Mouse (Mus musculus) limb, embryonic 15.5 days (tissue): Measurements from ENCODE around the gene Gzmk. TPM values are rescaled to one million over a fixed set of nuclear protein-coding genes. Genes with fewer than 3 reads are reported as not detected.

Source experiments
- ATAC-seq: fragments of 200-750 bp; cut with Nextera tagmentation; 2 replicates; pipeline ENCODE4 v1.8.0; 2017; ENCODE audit warnings: low read depth, moderate TSS enrichment; ENCODE audit not compliant: insufficient number of reproducible peaks, low FRiP score, low TSS enrichment
- H3K27ac ChIP-seq: fragments of 300-500 bp; sonication (generic); 2 replicates; pipeline ENCODE4 v1.5.1; 2015; ENCODE audit warnings: moderate library complexity, mild to moderate bottlenecking, inconsistent platforms
- H3K27me3 ChIP-seq: fragments of 300-500 bp; sonication (generic); 2 replicates; pipeline ENCODE4 v1.6.1; 2015; ENCODE audit warnings: inconsistent platforms
- H3K36me3 ChIP-seq: fragments of 300-500 bp; sonication (generic); 2 replicates; pipeline ENCODE4 v1.6.1; 2015; ENCODE audit warnings: inconsistent platforms
- H3K4me1 ChIP-seq: fragments of 300-500 bp; sonication (generic); 2 replicates; pipeline ENCODE4 v1.6.1; 2015; ENCODE audit warnings: inconsistent platforms
- H3K4me2 ChIP-seq: fragments of 300-500 bp; sonication (generic); 2 replicates; pipeline ENCODE4 v1.6.1; 2015; ENCODE audit warnings: mild to moderate bottlenecking, inconsistent platforms
- H3K4me3 ChIP-seq: fragments of 300-500 bp; sonication (generic); 2 replicates; pipeline ENCODE4 v1.5.1; 2015; ENCODE audit warnings: mild to moderate bottlenecking, inconsistent platforms
- H3K9ac ChIP-seq: fragments of 300-500 bp; sonication (generic); 2 replicates; pipeline ENCODE4 v1.6.1; 2015; ENCODE audit warnings: inconsistent platforms
- H3K9me3 ChIP-seq: fragments of 300-500 bp; sonication (generic); 2 replicates; pipeline ENCODE4 v1.6.1; 2016; ENCODE audit warnings: inconsistent platforms
- WGBS: fragments of 180-500 bp; shearing (Covaris S2); methylation state at CpG from one replicate; pipeline ENCODE4 v1.1.7; 2015; 5-methylcytosine and 5-hydroxymethylcytosine counted together
- polyA plus RNA-seq: library from polyadenylated mRNA; unstranded; fragments of >200 nt; fragmentation: Nextera tagmentation; extraction: Ambion mirVana; gene quantifications from 2 replicates; pipeline ENCODE4 v1.2.1, GENCODE M21; 2015

Gene Gzmk
- polyA plus RNA-seq, 1 experiment from 2014 or later = not detected

DNA sequence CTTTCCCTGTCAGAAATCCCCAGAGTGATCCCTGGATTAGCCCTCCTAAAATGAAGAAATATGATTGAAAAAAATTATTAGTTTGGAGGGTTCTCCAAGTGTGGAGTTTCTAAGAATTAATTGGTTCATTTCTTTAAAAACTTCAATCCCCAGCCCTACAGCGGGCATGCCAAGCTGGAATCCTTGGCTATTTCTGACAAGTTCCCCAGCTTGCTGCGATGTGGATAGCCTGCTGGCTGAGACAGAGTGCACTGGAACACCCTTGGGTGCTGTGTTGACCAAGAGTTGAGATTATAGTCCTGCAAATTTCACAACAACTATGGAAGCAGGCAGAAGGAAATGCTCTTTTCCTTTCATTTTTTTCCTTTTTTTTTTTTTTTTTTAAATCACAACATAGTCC lies 24.1 kb downstream of the Gzmk start:
- Histone ChIP-seq H3K4me2 (no peak overlapping the region), H3K4me1 (no peaks in the 10 kb centered on the region; the same call in 1 of the 2 replicates), H3K9ac (no peak overlapping the region), H3K4me3 (no peak overlapping the region), H3K9me3 (no peaks in the 10 kb centered on the region), H3K27ac (no peak overlapping the region), H3K27me3 (no peaks in the 10 kb centered on the region), H3K36me3 (no peaks in the 10 kb centered on the region)
- no peak for ATAC-seq
- WGBS = 86% methylated on average over 2 of the region's 2 CpGs

DNA sequence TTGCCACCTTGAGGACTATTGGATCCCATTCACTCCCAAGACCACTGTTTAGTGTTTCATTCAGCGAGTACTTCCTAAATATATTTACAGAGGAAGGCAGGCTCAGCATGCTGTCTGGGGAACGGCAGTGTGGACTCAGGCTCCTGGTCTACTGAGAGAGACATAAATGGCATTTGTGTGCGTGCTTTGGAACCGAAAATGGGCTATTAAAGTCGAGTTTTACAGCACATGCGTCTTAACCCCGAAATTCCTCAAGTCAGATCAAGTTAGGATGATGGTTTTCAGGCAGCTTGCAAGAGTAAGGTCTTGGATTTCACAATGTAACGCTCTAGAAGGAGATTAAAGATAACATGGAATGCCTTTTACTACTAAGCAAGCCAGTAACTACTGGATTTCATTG lies 25.0 kb downstream of the Gzmk start:
- no peaks in the 10 kb centered on the region for H3K9me3 ChIP-seq
- no peaks in the 10 kb centered on the region; the same call in 1 of the 2 replicates for H3K4me1 ChIP-seq
- no peak overlapping the region for H3K27ac ChIP-seq
- ATAC-seq = no peak
- no peak overlapping the region for H3K4me2 ChIP-seq
- 23% methylated on average over 8 of the region's 8 CpGs for WGBS
- H3K27me3 ChIP-seq = no peaks in the 10 kb centered on the region
- no peaks in the 10 kb centered on the region for H3K36me3 ChIP-seq
- no peak overlapping the region for H3K4me3 ChIP-seq
- no peak overlapping the region for H3K9ac ChIP-seq

DNA sequence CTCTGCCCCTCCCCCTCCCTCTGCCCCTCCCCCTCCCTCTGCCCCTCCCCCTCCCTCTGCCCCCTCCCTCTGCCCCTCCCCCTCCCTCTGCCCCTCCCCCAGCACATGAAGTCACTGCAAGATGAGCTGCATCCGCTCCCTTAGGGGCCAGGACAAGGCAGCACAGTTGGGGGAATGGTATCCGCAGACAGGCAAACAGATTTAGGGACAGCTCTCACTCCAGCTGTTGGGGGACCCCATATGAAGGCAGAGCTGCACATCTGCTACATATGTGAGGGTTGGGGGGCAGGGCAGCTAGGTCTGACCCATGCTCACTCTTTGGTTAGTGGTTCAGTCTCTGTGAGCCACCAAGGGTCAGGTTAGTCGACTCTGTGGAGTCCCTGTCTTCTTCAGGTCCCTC lies 26.4 kb downstream of the Gzmk start:
- Histone ChIP-seq H3K4me3 (no peak overlapping the region), H3K27ac (no peak overlapping the region), H3K9me3 (no peaks in the 10 kb centered on the region), H3K36me3 (no peaks in the 10 kb centered on the region), H3K9ac (no peak overlapping the region), H3K27me3 (no peaks in the 10 kb centered on the region), H3K4me2 (no peak overlapping the region), H3K4me1 (no peaks in the 10 kb centered on the region; the same call in 1 of the 2 replicates)
- 54% methylated on average over 3 of the region's 3 CpGs for WGBS
- no peak for ATAC-seq

- no peaks in the 10 kb centered on the region for H3K36me3 ChIP-seq
- H3K4me2 ChIP-seq = no peak overlapping the region
- no peak overlapping the region for H3K4me3 ChIP-seq
- no peaks in the 10 kb centered on the region for H3K27me3 ChIP-seq
- H3K27ac ChIP-seq = no peak overlapping the region
- H3K9ac ChIP-seq = no peak overlapping the region
- WGBS = 80% methylated on average over 9 of the region's 9 CpGs
- H3K9me3 ChIP-seq = no peaks in the 10 kb centered on the region
- H3K4me1 ChIP-seq = no peaks in the 10 kb centered on the region; the same call in 1 of the 2 replicates
- no peak for ATAC-seq
Observed at GRCm38 (mm10) chr13:113197872-113198502, 27.7 kb downstream of the Gzmk start.

DNA sequence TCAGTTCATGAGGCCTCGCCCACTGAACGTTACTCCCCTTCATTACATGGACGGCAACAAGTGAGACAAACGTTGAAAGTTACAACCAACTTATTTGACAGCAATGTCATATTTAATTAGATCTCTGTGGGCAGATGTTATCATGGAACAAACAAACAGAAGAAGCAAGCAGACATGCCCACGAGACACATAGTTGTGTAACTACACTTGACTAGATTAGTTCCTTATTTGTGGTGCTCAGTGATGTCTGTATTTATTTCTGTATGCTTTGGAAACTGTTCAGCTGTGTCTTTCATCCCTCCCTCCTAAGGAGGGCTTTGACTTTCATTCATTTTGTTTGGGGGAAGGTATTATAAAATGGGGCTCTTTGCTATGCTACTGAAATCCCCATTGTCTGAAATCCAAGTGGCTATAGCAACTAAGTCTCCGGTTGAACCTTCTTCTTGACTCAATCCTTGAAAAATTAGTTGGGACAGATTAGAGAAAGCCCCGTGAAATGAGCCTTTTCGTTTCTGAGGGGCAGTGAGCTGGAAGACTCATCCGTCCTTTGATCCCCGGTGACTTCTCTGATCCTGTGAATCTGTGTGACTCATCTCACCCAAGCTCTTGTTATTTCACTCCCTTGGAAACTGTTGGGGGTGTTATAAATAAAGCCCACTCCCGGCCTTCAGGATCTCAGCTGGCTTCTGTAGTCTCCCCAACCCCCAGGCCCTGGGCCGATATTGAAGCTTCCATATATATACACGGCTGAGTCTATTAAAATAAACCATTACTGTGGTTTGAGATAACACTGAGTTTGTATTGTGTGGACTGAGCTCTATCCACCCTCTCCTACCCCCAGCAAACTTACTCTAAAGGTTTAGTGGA lies 28.7 kb downstream of the Gzmk start:
- H3K27me3 ChIP-seq = no peaks in the 10 kb centered on the region
- no peaks in the 10 kb centered on the region for H3K9me3 ChIP-seq
- WGBS = 68% methylated on average over 13 of the region's 13 CpGs
- no peak overlapping the region for H3K9ac ChIP-seq
- no peak overlapping the region for H3K4me3 ChIP-seq
- no peak for ATAC-seq
- H3K4me1 ChIP-seq = no peaks in the 10 kb centered on the region; the same call in 1 of the 2 replicates
- no peak overlapping the region for H3K27ac ChIP-seq
- no peaks in the 10 kb centered on the region for H3K36me3 ChIP-seq
- H3K4me2 ChIP-seq = no peak overlapping the region

- no peaks in the 10 kb centered on the region for H3K27me3 ChIP-seq
- no peak overlapping the region for H3K4me2 ChIP-seq
- WGBS = 89% methylated on average over 4 of the region's 4 CpGs
- no peaks in the 10 kb centered on the region for H3K4me1 ChIP-seq
- no peaks in the 10 kb centered on the region for H3K36me3 ChIP-seq
- ATAC-seq = no peak
- H3K4me3 ChIP-seq = no peak overlapping the region
- H3K9me3 ChIP-seq = no peaks in the 10 kb centered on the region
- H3K9ac ChIP-seq = no peak overlapping the region
- H3K27ac ChIP-seq = no peak overlapping the region
Observed at GRCm38 (mm10) chr13:113183720-113184119, 42.0 kb downstream of the Gzmk start.

- no peak for ATAC-seq
- H3K27me3 ChIP-seq = no peaks in the 10 kb centered on the region
- no peak overlapping the region for H3K4me3 ChIP-seq
- no peak overlapping the region for H3K9ac ChIP-seq
- H3K4me1 ChIP-seq = no peaks in the 10 kb centered on the region
- H3K4me2 ChIP-seq = no peak overlapping the region
- no peak overlapping the region for H3K27ac ChIP-seq
- 72% methylated on average over 8 of the region's 8 CpGs for WGBS
- no peaks in the 10 kb centered on the region for H3K36me3 ChIP-seq
- H3K9me3 ChIP-seq = no peaks in the 10 kb centered on the region
Observed at GRCm38 (mm10) chr13:113183310-113183709, 42.4 kb downstream of the Gzmk start.

- Histone ChIP-seq H3K36me3 (no peaks in the 10 kb centered on the region), H3K4me3 (no peak overlapping the region), H3K27me3 (no peaks in the 10 kb centered on the region), H3K27ac (no peak overlapping the region), H3K4me2 (no peak overlapping the region), H3K4me1 (no peaks in the 10 kb centered on the region), H3K9ac (no peak overlapping the region), H3K9me3 (no peaks in the 10 kb centered on the region)
- no peak for ATAC-seq
- WGBS = 75% methylated on average over 6 of the region's 6 CpGs
Observed at GRCm38 (mm10) chr13:113174162-113174561, 51.5 kb downstream of the Gzmk start.

- Histone ChIP-seq H3K4me3 (no peak overlapping the region), H3K9ac (no peak overlapping the region), H3K4me1 (no peaks in the 10 kb centered on the region), H3K9me3 (no peaks in the 10 kb centered on the region), H3K27ac (no peak overlapping the region), H3K4me2 (no peak overlapping the region), H3K36me3 (no peaks in the 10 kb centered on the region), H3K27me3 (no peaks in the 10 kb centered on the region)
- no peak for ATAC-seq
Observed at GRCm38 (mm10) chr13:113170256-113170655, 55.5 kb downstream of the Gzmk start.

- Histone ChIP-seq H3K4me1 (no peaks in the 10 kb centered on the region), H3K4me2 (no peak overlapping the region), H3K4me3 (no peak overlapping the region), H3K27me3 (no peaks in the 10 kb centered on the region), H3K27ac (no peak overlapping the region), H3K36me3 (no peaks in the 10 kb centered on the region), H3K9ac (no peak overlapping the region), H3K9me3 (no peaks in the 10 kb centered on the region)
- 46% methylated on average over 9 of the region's 9 CpGs for WGBS
- no peak for ATAC-seq
Observed at GRCm38 (mm10) chr13:113168018-113168534, 57.6 kb downstream of the Gzmk start.

GRCm38 (mm10) chr13:113164252-113165005 lies 61.3 kb downstream of the Gzmk start:
- Histone ChIP-seq H3K9ac (no peak overlapping the region), H3K9me3 (no peaks in the 10 kb centered on the region), H3K27me3 (no peaks in the 10 kb centered on the region), H3K4me2 (no peak overlapping the region), H3K27ac (no peak overlapping the region), H3K4me1 (no peaks in the 10 kb centered on the region), H3K4me3 (no peak overlapping the region), H3K36me3 (no peaks in the 10 kb centered on the region)
- ATAC-seq = no peak
- 81% methylated on average over 5 of the region's 5 CpGs for WGBS

DNA sequence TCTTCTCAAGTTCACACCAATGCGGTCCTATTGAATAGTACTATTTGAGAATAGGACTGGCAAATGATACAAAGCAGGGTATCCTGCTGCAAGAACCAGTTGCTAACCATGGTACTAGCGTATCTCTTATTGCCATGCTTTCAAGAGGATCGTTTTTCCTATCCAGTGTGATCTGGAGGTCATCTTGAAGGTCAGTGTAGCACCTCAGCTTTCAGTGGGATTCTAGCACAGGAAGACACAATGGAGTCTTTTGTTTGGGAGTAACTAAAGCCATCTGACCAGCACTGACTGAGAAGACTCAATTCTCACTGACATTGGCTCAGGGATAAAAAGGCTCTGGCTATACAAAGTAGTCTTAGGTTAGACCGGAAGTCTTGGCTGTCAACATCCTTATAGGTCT lies 74.2 kb downstream of the Gzmk start:
- Histone ChIP-seq H3K9me3 (no peaks in the 10 kb centered on the region), H3K4me2 (no peak overlapping the region), H3K9ac (no peak overlapping the region), H3K27me3 (no peaks in the 10 kb centered on the region), H3K36me3 (no peaks in the 10 kb centered on the region), H3K4me3 (no peak overlapping the region), H3K27ac (no peak overlapping the region), H3K4me1 (no peaks in the 10 kb centered on the region)
- 87% methylated on average over 4 of the region's 4 CpGs for WGBS
- ATAC-seq = no peak
